Mouse (Mus musculus): Measurements from ENCODE around the gene Sf3b1. TPM values are rescaled to one million over a fixed set of nuclear protein-coding genes. Genes with fewer than 3 reads are reported as not detected.
"Not testable (repeated sequence)": the region's sequence is repeated elsewhere in the genome, so short reads cannot be mapped to it uniquely, and the experiment has no call there.

Sf3b1 gene
- total and polyA plus RNA-seq, 3 experiments, result 111 to 167 (median 118) TPM

- H3K4me1 ChIP-seq (ENCODE audit: control insufficient read depth in 1 of 2, insufficient read depth in 2 of 2, low read length in 2 of 2); H3K9ac ChIP-seq (ENCODE audit: control insufficient read depth, low read depth, low read length, poor library complexity, severe bottlenecking); H3K9me3 ChIP-seq (replicated peaks; ENCODE audit: insufficient read depth, low read length); H3K27me3 ChIP-seq (ENCODE audit: control insufficient read depth in 1 of 2, insufficient read depth in 2 of 2, low read length in 2 of 2); H3K4me3 ChIP-seq (ENCODE audit: control insufficient read depth in 1 of 2, insufficient read depth in 1 of 2, low read depth in 2 of 2, low read length in 2 of 2); H3K79me2 ChIP-seq (ENCODE audit: control insufficient read depth, insufficient read depth, low read length, poor library complexity); H3K27ac ChIP-seq (ENCODE audit: control insufficient read depth, low read depth, low read length): not testable (repeated sequence)
- DNase-seq (ENCODE audit: low read depth, low spot score), result peak; percentile 38
- H3K36me3 ChIP-seq (ENCODE audit: control insufficient read depth in 1 of 2, insufficient read depth in 2 of 2, low read length in 2 of 2), result peaks cover 0 to 71% of the 10 kb centered on the region in 2 experiments; a peak in 3 of 4 replicates
- TF ChIP-seq CTCF (IDR thresholded peaks at IDR 0.05 in 2 of 3, conservative IDR thresholded peaks at IDR 0.05 in 1 of 3; ENCODE audit: control insufficient read depth in 1 of 3, insufficient read depth in 1 of 3, low read depth in 2 of 3, low read length in 3 of 3, poor library complexity in 1 of 3, severe bottlenecking in 1 of 3), result peak in 2 of 3 experiments; percentile 13 to 20; a peak in 2 of 6 replicates
Observed at GRCm38 (mm10) chr1:55008313-55008712, 19.0 kb downstream of the Sf3b1 start.

GRCm38 (mm10) chr1:54993581-54993980, 33.7 kb downstream of the Sf3b1 start:
- peaks cover 2 to 74% of the 10 kb centered on the region in 2 experiments; a peak in 3 of 4 replicates for H3K36me3 ChIP-seq (ENCODE audit: control insufficient read depth in 1 of 2, insufficient read depth in 2 of 2, low read length in 2 of 2)
- DNase-seq (ENCODE audit: low read depth, low spot score), result no peak
- H3K27me3 ChIP-seq (ENCODE audit: control insufficient read depth in 1 of 2, insufficient read depth in 2 of 2, low read length in 2 of 2), result no peaks in the 10 kb centered on the region
- H3K4me3 ChIP-seq (ENCODE audit: control insufficient read depth in 1 of 2, insufficient read depth in 1 of 2, low read depth in 2 of 2, low read length in 2 of 2), result no peak overlapping the region
- H3K9me3 ChIP-seq (replicated peaks; ENCODE audit: insufficient read depth, low read length), result no peaks in the 10 kb centered on the region
- H3K79me2 ChIP-seq (ENCODE audit: control insufficient read depth, insufficient read depth, low read length, poor library complexity), result no peaks in the 10 kb centered on the region; the same call in 1 of the 2 replicates
- no peak overlapping the region for H3K9ac ChIP-seq (ENCODE audit: control insufficient read depth, low read depth, low read length, poor library complexity, severe bottlenecking)
- no peak overlapping the region for H3K27ac ChIP-seq (ENCODE audit: control insufficient read depth, low read depth, low read length)
- no peaks in the 10 kb centered on the region for H3K4me1 ChIP-seq (ENCODE audit: control insufficient read depth in 1 of 2, insufficient read depth in 2 of 2, low read length in 2 of 2)
- TF ChIP-seq MXI1 (IDR thresholded peaks at IDR 0.05; ENCODE audit: low read depth, low read length) (no peak), BHLHE40 (IDR thresholded peaks at IDR 0.05; ENCODE audit: borderline replicate concordance, low read depth, low read length) (no peak), POLR2A (IDR thresholded peaks at IDR 0.05; ENCODE audit: control insufficient read depth in 1 of 2, insufficient read depth in 1 of 2, low read depth in 1 of 2, low read length in 2 of 2, poor library complexity in 1 of 2) (no peak), ZKSCAN1 (IDR thresholded peaks at IDR 0.05; ENCODE audit: low read depth, low read length) (no peak), TBP (IDR thresholded peaks at IDR 0.05; ENCODE audit: low read depth, low read length) (no peak), CHD1 (IDR thresholded peaks at IDR 0.05; ENCODE audit: low read depth, low read length) (no peak), JUND (IDR thresholded peaks at IDR 0.05; ENCODE audit: low read depth, low read length) (no peak), NRF1 (IDR thresholded peaks at IDR 0.05; ENCODE audit: insufficient read depth, low read depth, low read length, poor library complexity, severe bottlenecking) (no peak), EP300 (IDR thresholded peaks at IDR 0.05; ENCODE audit: low read depth in 1 of 2, low read length in 2 of 2) (no peak), KAT2A (conservative IDR thresholded peaks at IDR 0.05; ENCODE audit: low read depth, low read length) (no peak), ELF1 (IDR thresholded peaks at IDR 0.05; ENCODE audit: low read depth, low read length) (no peak), GABPA (IDR thresholded peaks at IDR 0.05; ENCODE audit: low read depth, low read length) (no peak), HCFC1 (IDR thresholded peaks at IDR 0.05; ENCODE audit: low read depth, low read length) (no peak), E2F4 (IDR thresholded peaks at IDR 0.05; ENCODE audit: borderline replicate concordance, low read depth, low read length) (no peak)

- Histone ChIP-seq H3K9ac (ENCODE audit: control insufficient read depth, low read depth, low read length, poor library complexity, severe bottlenecking) (no peak overlapping the region), H3K27ac (ENCODE audit: control insufficient read depth, low read depth, low read length) (no peak overlapping the region), H3K36me3 (ENCODE audit: control insufficient read depth in 1 of 2, insufficient read depth in 2 of 2, low read length in 2 of 2) (peaks cover 20 to 43% of the 10 kb centered on the region in 2 experiments), H3K27me3 (ENCODE audit: control insufficient read depth in 1 of 2, insufficient read depth in 2 of 2, low read length in 2 of 2) (no peaks in the 10 kb centered on the region), H3K4me1 (ENCODE audit: control insufficient read depth in 1 of 2, insufficient read depth in 2 of 2, low read length in 2 of 2) (peaks cover 3 to 9% of the 10 kb centered on the region in 2 experiments), H3K4me3 (ENCODE audit: control insufficient read depth in 1 of 2, insufficient read depth in 1 of 2, low read depth in 2 of 2, low read length in 2 of 2) (no peak overlapping the region), H3K9me3 (replicated peaks; ENCODE audit: insufficient read depth, low read length) (no peaks in the 10 kb centered on the region), H3K79me2 (ENCODE audit: control insufficient read depth, insufficient read depth, low read length, poor library complexity) (no peaks in the 10 kb centered on the region; the same call in 1 of the 2 replicates)
- TF ChIP-seq BHLHE40 (IDR thresholded peaks at IDR 0.05; ENCODE audit: borderline replicate concordance, low read depth, low read length) (no peak), TCF12 (IDR thresholded peaks at IDR 0.05; ENCODE audit: low read depth, low read length) (no peak), USF2 (IDR thresholded peaks at IDR 0.05; ENCODE audit: borderline replicate concordance in 1 of 2, insufficient read depth in 1 of 2, low read depth in 1 of 2, low read length in 2 of 2) (no peak), ZKSCAN1 (IDR thresholded peaks at IDR 0.05; ENCODE audit: low read depth, low read length) (no peak), NRF1 (IDR thresholded peaks at IDR 0.05; ENCODE audit: insufficient read depth, low read depth, low read length, poor library complexity, severe bottlenecking) (no peak), NELFE (IDR thresholded peaks at IDR 0.05; ENCODE audit: low read depth, low read length) (no peak), CHD1 (IDR thresholded peaks at IDR 0.05; ENCODE audit: low read depth, low read length) (no peak), POLR2AphosphoS2 (IDR thresholded peaks at IDR 0.05; ENCODE audit: low read length) (no peak), POLR2AphosphoS5 (IDR thresholded peaks at IDR 0.05; ENCODE audit: borderline replicate concordance, low read depth, low read length) (no peak), GATA1 (IDR thresholded peaks at IDR 0.05; ENCODE audit: low read depth, low read length) (no peak), SMC3 (IDR thresholded peaks at IDR 0.05; ENCODE audit: low read depth, low read length) (no peak), JUND (IDR thresholded peaks at IDR 0.05; ENCODE audit: low read depth, low read length) (no peak), TBP (IDR thresholded peaks at IDR 0.05; ENCODE audit: low read depth, low read length) (no peak), POLR2A (IDR thresholded peaks at IDR 0.05; ENCODE audit: control insufficient read depth in 1 of 2, insufficient read depth in 1 of 2, low read depth in 1 of 2, low read length in 2 of 2, poor library complexity in 1 of 2) (no peak)
- DNase-seq (ENCODE audit: low read depth, low spot score), result no peak
Observed at GRCm38 (mm10) chr1:54986248-54986647, 41.0 kb downstream of the Sf3b1 start.

All from MEL (cell line).